Mouse (Mus musculus): Measurements from ENCODE around the gene Celsr3. TPM values are rescaled to one million over a fixed set of nuclear protein-coding genes. Genes with fewer than 3 reads are reported as not detected.

The Celsr3 gene
- polyA plus RNA-seq, 1 experiment = 1.5 TPM

DNA sequence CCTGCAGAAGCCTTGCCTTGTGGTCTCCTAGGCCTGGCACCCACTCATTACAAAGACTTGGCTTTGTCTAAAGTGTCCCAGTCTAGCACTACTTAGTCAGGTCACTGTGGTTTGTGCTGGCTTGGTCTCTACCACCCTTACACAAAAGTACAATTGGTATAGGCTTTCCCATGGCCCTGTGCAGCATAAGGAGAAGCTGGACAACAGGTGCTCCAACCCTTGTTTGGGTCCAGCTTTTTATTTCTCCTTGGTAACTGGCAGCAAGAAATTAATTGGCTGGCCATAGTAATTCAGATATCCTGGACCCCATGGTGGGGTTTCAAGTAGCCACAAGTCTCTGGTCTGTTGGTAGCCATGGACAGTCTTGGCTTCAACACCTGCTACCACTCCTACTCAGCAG is 19.7 kb upstream of the Celsr3 start:
- H3K27me3 ChIP-seq (ENCODE audit: control insufficient read depth, insufficient read depth, low read length) = no peaks in the 10 kb centered on the region
- TF ChIP-seq CTCF (IDR thresholded peaks at IDR 0.05; ENCODE audit: extremely low read depth, insufficient read length, insufficient replicate concordance, low read depth, low read length) (no peak), POLR2A (IDR thresholded peaks at IDR 0.05; ENCODE audit: low read depth, low read length) (no peak)
- H3K4me1 ChIP-seq (ENCODE audit: control insufficient read depth, insufficient read depth, insufficient read length, low read length) = peaks cover 7% of the 10 kb centered on the region; the same call in 1 of the 2 replicates
- H3K27ac ChIP-seq (ENCODE audit: insufficient read depth, low read depth, low read length) = no peak overlapping the region
- peaks cover 33% of the 10 kb centered on the region for H3K36me3 ChIP-seq (ENCODE audit: control insufficient read depth, insufficient read depth, low read length)
- no peak overlapping the region for H3K4me3 ChIP-seq (ENCODE audit: low read depth, low read length)

DNA sequence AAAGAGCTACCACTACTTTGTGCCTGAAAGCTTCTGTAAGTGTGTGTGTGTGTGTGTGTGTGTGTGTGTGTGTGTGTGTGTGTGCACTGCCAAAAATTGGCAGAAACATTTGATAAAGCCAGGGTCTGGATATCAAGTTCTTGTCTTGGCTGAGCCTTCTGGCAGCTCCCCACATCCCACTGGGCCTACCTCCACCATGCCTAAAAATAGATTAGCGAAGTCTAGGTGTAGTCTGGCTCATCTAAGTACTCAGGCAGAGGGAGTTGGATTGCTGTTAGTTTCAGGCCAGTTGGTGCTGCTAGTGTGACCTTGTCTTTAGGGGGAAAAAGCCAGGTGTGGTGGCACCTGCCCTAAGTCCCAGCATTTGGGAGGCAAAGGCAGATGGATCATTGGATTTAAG is 19.3 kb upstream of the Celsr3 start:
- H3K4me1 ChIP-seq (ENCODE audit: control insufficient read depth, insufficient read depth, insufficient read length, low read length) = peaks cover 7% of the 10 kb centered on the region; the same call in 1 of the 2 replicates
- no peak overlapping the region for H3K27ac ChIP-seq (ENCODE audit: insufficient read depth, low read depth, low read length)
- H3K27me3 ChIP-seq (ENCODE audit: control insufficient read depth, insufficient read depth, low read length) = no peaks in the 10 kb centered on the region
- H3K4me3 ChIP-seq (ENCODE audit: low read depth, low read length) = no peak overlapping the region
- WGBS = 94% methylated on average over 1 of the region's 1 CpGs
- TF ChIP-seq CTCF (IDR thresholded peaks at IDR 0.05; ENCODE audit: extremely low read depth, insufficient read length, insufficient replicate concordance, low read depth, low read length) = no peak
- TF ChIP-seq POLR2A (IDR thresholded peaks at IDR 0.05; ENCODE audit: low read depth, low read length) = no peak
- H3K36me3 ChIP-seq (ENCODE audit: control insufficient read depth, insufficient read depth, low read length) = peaks cover 34% of the 10 kb centered on the region

DNA sequence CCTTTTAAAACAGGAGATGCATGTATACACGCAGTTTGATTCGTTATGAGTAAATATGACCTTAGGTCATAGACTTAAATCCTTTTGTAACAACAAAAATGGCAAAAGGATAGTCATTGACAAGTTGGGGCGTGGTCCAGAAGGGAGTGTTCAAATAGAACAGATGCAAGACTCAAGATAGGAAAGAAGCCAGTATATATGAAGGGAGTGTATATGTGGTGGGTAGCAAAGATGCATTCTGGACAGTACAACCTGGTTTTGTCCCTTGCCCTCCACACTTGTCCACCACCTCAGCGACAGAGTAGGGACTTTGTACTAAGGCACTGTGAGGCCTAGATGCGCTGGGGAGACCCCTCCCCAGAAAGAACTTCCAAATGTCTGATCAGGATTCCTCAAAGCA is 18.4 kb upstream of the Celsr3 start:
- H3K27ac ChIP-seq (ENCODE audit: insufficient read depth, low read depth, low read length) = no peak overlapping the region
- H3K4me1 ChIP-seq (ENCODE audit: control insufficient read depth, insufficient read depth, insufficient read length, low read length) = peaks cover 7% of the 10 kb centered on the region; the same call in 1 of the 2 replicates
- TF ChIP-seq POLR2A (IDR thresholded peaks at IDR 0.05; ENCODE audit: low read depth, low read length) = 0 out of 2 replicates have a peak, but pooled peaks have one; percentile 0
- no peak for TF ChIP-seq CTCF (IDR thresholded peaks at IDR 0.05; ENCODE audit: extremely low read depth, insufficient read length, insufficient replicate concordance, low read depth, low read length)
- no peaks in the 10 kb centered on the region for H3K27me3 ChIP-seq (ENCODE audit: control insufficient read depth, insufficient read depth, low read length)
- no peak overlapping the region for H3K4me3 ChIP-seq (ENCODE audit: low read depth, low read length)
- WGBS = 40% methylated on average over 5 of the region's 5 CpGs
- peaks cover 36% of the 10 kb centered on the region for H3K36me3 ChIP-seq (ENCODE audit: control insufficient read depth, insufficient read depth, low read length)

DNA sequence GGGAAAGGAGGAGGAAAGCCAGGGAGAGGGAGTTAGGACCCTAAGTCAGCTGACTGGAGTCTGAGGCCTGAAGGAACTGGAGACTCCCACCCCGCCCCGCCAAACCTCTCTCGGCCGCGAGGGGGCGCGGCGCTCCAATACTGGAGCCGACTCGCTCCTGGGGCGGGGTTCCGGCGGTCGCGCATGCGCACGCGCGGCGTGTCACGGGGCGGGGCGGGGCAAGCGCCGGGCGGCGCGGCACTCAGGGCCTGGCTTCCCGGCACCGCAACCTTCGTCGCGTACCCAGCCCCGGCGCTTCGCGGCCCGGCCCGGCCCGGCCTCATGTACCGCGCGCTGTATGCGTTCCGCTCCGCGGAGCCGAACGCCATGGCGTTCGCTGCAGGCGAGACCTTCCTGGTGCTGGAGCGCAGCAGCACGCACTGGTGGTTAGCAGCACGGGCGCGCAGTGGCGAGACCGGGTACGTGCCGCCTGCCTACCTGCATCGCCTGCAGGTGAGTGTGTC is 17.9 kb upstream of the Celsr3 start, which contains the start of gene Nckipsd:
Gene Nckipsd (plus strand): TSS at position 206 of the 503 bp plus-strand sequence.
- H3K36me3 ChIP-seq (ENCODE audit: control insufficient read depth, insufficient read depth, low read length) = peaks cover 36% of the 10 kb centered on the region
- H3K4me3 ChIP-seq (ENCODE audit: low read depth, low read length) = peak within 1 kb of the TSS; percentile 86
- H3K27me3 ChIP-seq (ENCODE audit: control insufficient read depth, insufficient read depth, low read length) = no peaks in the 10 kb centered on the region
- H3K4me1 ChIP-seq (ENCODE audit: control insufficient read depth, insufficient read depth, insufficient read length, low read length) = peaks cover 7% of the 10 kb centered on the region; the same call in 1 of the 2 replicates
- WGBS = under 1% methylated on average over 62 of the region's 62 CpGs
- TF ChIP-seq POLR2A (IDR thresholded peaks at IDR 0.05; ENCODE audit: low read depth, low read length) = 0 out of 2 replicates have a peak, but pooled peaks have one; percentile 5
- peak; percentile 84 for TF ChIP-seq CTCF (IDR thresholded peaks at IDR 0.05; ENCODE audit: extremely low read depth, insufficient read length, insufficient replicate concordance, low read depth, low read length)
- H3K27ac ChIP-seq (ENCODE audit: insufficient read depth, low read depth, low read length) = no peak within 1 kb of the TSS; the same call in 1 of the 2 replicates

DNA sequence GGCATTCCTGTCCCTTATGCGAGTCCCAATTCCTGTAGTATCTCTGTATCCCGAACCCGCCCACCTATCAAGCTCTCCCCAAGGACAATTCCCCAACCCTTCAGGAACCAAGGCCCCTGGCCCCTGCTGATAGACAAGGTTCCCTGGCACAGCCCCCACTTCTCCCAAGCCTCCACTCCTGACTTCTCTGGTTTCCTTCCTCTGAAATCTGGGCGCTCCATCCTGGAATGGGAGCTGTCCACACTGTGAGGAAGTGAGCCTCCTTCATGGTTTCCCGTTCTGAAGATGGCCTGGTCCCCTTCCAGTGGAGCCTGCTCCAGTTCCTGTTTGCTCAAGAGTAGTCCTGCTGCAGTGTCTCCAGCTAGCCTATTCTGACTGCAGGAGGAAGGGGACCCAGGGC is 16.9 kb upstream of the Celsr3 start:
- H3K4me3 ChIP-seq (ENCODE audit: low read depth, low read length) = peak overlapping the region; percentile 86; the same call in 1 of the 2 replicates
- 62% methylated on average over 5 of the region's 5 CpGs for WGBS
- peaks cover 39% of the 10 kb centered on the region for H3K36me3 ChIP-seq (ENCODE audit: control insufficient read depth, insufficient read depth, low read length)
- TF ChIP-seq CTCF (IDR thresholded peaks at IDR 0.05; ENCODE audit: extremely low read depth, insufficient read length, insufficient replicate concordance, low read depth, low read length) (no peak), POLR2A (IDR thresholded peaks at IDR 0.05; ENCODE audit: low read depth, low read length) (no peak)
- no peak overlapping the region for H3K27ac ChIP-seq (ENCODE audit: insufficient read depth, low read depth, low read length)
- no peaks in the 10 kb centered on the region for H3K27me3 ChIP-seq (ENCODE audit: control insufficient read depth, insufficient read depth, low read length)
- H3K4me1 ChIP-seq (ENCODE audit: control insufficient read depth, insufficient read depth, insufficient read length, low read length) = peaks cover 7% of the 10 kb centered on the region; the same call in 1 of the 2 replicates

DNA sequence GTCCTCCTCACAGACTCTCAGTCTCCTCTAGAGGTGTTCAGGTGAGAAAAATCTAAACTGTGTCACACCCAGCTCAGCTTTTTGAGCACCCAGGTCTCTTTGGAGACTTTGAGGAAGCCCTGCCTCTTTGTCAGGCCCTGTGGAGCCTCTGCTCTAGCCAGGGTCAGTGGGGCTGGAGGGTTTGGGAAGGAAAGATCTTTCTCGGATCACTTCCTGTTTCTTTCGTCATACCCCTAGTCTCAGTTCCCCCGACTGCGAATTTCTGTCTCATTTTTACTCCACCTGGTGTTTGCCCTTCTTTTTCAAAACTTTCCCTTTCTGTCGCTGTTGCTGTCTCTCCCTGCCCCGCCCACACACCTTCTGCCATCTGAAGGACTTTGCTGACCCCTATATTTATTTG is 16.4 kb upstream of the Celsr3 start:
- no peak overlapping the region for H3K4me3 ChIP-seq (ENCODE audit: low read depth, low read length)
- no peak overlapping the region for H3K27ac ChIP-seq (ENCODE audit: insufficient read depth, low read depth, low read length)
- H3K27me3 ChIP-seq (ENCODE audit: control insufficient read depth, insufficient read depth, low read length) = no peaks in the 10 kb centered on the region
- H3K4me1 ChIP-seq (ENCODE audit: control insufficient read depth, insufficient read depth, insufficient read length, low read length) = peaks cover 7% of the 10 kb centered on the region; the same call in 1 of the 2 replicates
- 66% methylated on average over 6 of the region's 6 CpGs for WGBS
- H3K36me3 ChIP-seq (ENCODE audit: control insufficient read depth, insufficient read depth, low read length) = peaks cover 40% of the 10 kb centered on the region
- TF ChIP-seq CTCF (IDR thresholded peaks at IDR 0.05; ENCODE audit: extremely low read depth, insufficient read length, insufficient replicate concordance, low read depth, low read length) (no peak), POLR2A (IDR thresholded peaks at IDR 0.05; ENCODE audit: low read depth, low read length) (no peak)

DNA sequence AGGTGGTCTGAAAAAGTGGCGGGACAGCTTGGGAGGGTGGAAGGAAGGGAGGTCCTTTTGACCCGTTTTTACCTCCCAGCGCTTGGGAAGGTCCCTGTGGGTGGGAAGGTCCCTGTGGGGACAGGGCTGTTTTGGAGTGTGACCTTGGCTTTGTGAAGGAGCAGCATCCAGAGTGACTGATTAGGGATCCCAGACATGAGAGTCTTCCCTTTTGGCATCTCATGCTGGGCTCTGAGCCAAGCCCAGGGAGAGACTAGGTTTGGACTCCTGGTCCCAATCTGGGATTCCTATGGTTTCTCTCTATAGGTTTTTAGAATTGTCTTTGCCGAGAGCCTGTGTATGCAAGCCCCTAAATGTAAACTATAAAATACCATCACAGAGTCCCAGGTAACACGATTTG is 15.6 kb upstream of the Celsr3 start:
- Histone ChIP-seq H3K4me3 (ENCODE audit: low read depth, low read length) (no peak overlapping the region), H3K36me3 (ENCODE audit: control insufficient read depth, insufficient read depth, low read length) (peaks cover 40% of the 10 kb centered on the region), H3K27me3 (ENCODE audit: control insufficient read depth, insufficient read depth, low read length) (no peaks in the 10 kb centered on the region), H3K4me1 (ENCODE audit: control insufficient read depth, insufficient read depth, insufficient read length, low read length) (peaks cover 7% of the 10 kb centered on the region; the same call in 1 of the 2 replicates), H3K27ac (ENCODE audit: insufficient read depth, low read depth, low read length) (no peak overlapping the region)
- WGBS = 86% methylated on average over 5 of the region's 5 CpGs
- TF ChIP-seq POLR2A (IDR thresholded peaks at IDR 0.05; ENCODE audit: low read depth, low read length) (no peak), CTCF (IDR thresholded peaks at IDR 0.05; ENCODE audit: extremely low read depth, insufficient read length, insufficient replicate concordance, low read depth, low read length) (no peak)

Data from small intestine, adult 2 months (tissue).